Mouse (Mus musculus) frontal cortex, postnatal 10 days (tissue): ENCODE data around the gene Rps6ka5.

Experiments used
- DNase-seq, 2 experiments: peaks; one replicate each; pipeline ENCODE4 v3.0.0; 2022; ENCODE audit warnings: low spot score in 2 of 2, mixed read lengths in 1 of 2

Gene Rps6ka5

GRCm38 (mm10) chr12:100726651-100727050, at the start of gene Rps6ka5:
Gene Rps6ka5 (minus strand): TSS chr12:100726983.
- DNase-seq: no peak

- DNase-seq: no peak
These were observed 49.3 kb upstream of the Rps6ka5 start for GRCm38 (mm10) chr12:100775911-100776581.

- no peak for DNase-seq
These were observed 48.5 kb upstream of the Rps6ka5 start for GRCm38 (mm10) chr12:100775291-100775690.

GRCm38 (mm10) chr12:100774756-100775155, 48.0 kb upstream of the Rps6ka5 start:
- DNase-seq: no peak

GRCm38 (mm10) chr12:100772230-100772984, 45.6 kb upstream of the Rps6ka5 start:
- DNase-seq: peak; percentile 50 to 57

- no peak for DNase-seq
These were observed 44.0 kb upstream of the Rps6ka5 start for GRCm38 (mm10) chr12:100770765-100771164.

- no peak for DNase-seq
These were observed 43.1 kb upstream of the Rps6ka5 start for GRCm38 (mm10) chr12:100769871-100770270.

GRCm38 (mm10) chr12:100764329-100765018, 37.7 kb upstream of the Rps6ka5 start:
- no peak for DNase-seq

GRCm38 (mm10) chr12:100762663-100763425, 36.1 kb upstream of the Rps6ka5 start:
- DNase-seq: no peak

- DNase-seq: no peak
These were observed 30.6 kb upstream of the Rps6ka5 start for GRCm38 (mm10) chr12:100757427-100757826.

- DNase-seq: no peak
These were observed 26.9 kb upstream of the Rps6ka5 start for GRCm38 (mm10) chr12:100753716-100754115.

GRCm38 (mm10) chr12:100752977-100753376, 26.2 kb upstream of the Rps6ka5 start:
- DNase-seq: no peak

GRCm38 (mm10) chr12:100742468-100742867, 15.7 kb upstream of the Rps6ka5 start:
- no peak for DNase-seq

- DNase-seq: no peak
These were observed 13.5 kb upstream of the Rps6ka5 start for GRCm38 (mm10) chr12:100740313-100740712.

- no peak for DNase-seq
These were observed 12.3 kb upstream of the Rps6ka5 start for GRCm38 (mm10) chr12:100739011-100739570.

GRCm38 (mm10) chr12:100738498-100738897, 11.7 kb upstream of the Rps6ka5 start:
- no peak for DNase-seq

- no peak for DNase-seq
These were observed 8.8 kb upstream of the Rps6ka5 start for GRCm38 (mm10) chr12:100735581-100735980.

GRCm38 (mm10) chr12:100735156-100735555, 8.4 kb upstream of the Rps6ka5 start:
- DNase-seq: no peak

GRCm38 (mm10) chr12:100728646-100729485, 2.1 kb upstream of the Rps6ka5 start:
- no peak for DNase-seq

GRCm38 (mm10) chr12:100727891-100728290, 1.1 kb upstream of the Rps6ka5 start:
- DNase-seq: no peak

GRCm38 (mm10) chr12:100725458-100725786, 1.4 kb downstream of the Rps6ka5 start:
- DNase-seq: no peak
